Mouse (Mus musculus) G1E-ER4 (cell line): ENCODE measurements around the gene Pus7l. TPM values are rescaled to one million over a fixed set of nuclear protein-coding genes. Genes with fewer than 3 reads are reported as not detected.

Source experiments
- GATA1 ChIP-seq: IDR thresholded peaks from one replicate; pipeline ENCODE4 v1.8.0; 2012; ENCODE audit warnings: low read length, inconsistent platforms
- polyA plus RNA-seq: library from polyadenylated mRNA; stranded (reverse); fragments of >175 nt; gene quantifications from 2 replicates; pipeline ENCODE4 v1.2.3, GENCODE M21; 2012

Gene Pus7l
- 7.3 and 7.6 TPM in 2 replicates for polyA plus RNA-seq

- no peak for TF ChIP-seq GATA1
These were observed at the start of gene Pus7l, which contains the start of gene Irak4 for GRCm38 (mm10) chr15:94543409-94544051. Gene Pus7l, minus strand, starts transcription at chr15:94543547. Gene Irak4, plus strand, starts transcription at chr15:94543643.

- TF ChIP-seq GATA1 = no peak
These were observed 48.0 kb upstream of the Pus7l start for GRCm38 (mm10) chr15:94591356-94591755.

GRCm38 (mm10) chr15:94590083-94590482 is 46.7 kb upstream of the Pus7l start:
- no peak for TF ChIP-seq GATA1

DNA sequence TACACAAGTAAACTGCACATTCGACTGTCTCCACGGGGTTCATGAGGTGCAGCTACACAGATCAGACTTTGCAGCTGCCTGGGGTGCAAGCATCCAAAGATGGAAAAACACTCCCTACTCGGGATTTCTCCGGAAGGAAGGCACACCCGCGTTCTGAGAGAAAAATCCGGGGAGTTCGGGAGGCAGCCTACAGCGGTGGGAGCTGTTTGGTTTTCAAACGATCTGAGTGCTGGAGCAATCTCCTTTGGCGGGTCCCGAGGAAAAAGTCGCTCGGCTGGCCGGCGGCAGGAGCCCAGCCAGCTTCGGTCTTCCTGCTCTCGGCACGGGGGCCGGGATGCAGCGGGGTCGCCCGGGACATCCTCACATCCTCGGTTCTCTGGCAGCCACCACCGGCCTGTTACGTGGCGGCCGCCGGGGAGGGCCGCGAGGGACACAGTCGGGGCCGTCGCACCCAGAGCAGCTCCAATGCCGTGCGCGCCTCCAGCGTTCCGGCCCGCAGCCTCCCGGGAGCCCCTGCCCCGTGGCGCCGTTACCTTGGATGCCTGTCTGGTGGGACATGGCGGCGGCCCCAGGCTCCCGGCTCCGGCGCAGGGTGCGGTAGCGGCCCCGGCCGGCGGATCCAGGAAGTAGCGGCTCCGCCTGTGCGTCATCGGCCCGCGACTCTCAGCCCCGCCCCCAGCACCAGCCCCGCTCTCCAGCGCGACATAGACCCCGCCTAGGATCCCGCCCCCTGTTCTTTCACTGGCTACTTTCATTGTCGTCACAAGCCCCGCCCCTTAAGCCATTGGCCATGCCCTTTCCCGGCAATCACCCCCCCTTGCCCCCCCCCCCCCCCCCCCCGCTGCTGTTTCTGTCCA is 46.1 kb upstream of the Pus7l start, which contains the start of gene Twf1:
Gene Twf1 (minus strand): TSS at position 671 of the 857 bp plus-strand sequence.
- TF ChIP-seq GATA1 = no peak

DNA sequence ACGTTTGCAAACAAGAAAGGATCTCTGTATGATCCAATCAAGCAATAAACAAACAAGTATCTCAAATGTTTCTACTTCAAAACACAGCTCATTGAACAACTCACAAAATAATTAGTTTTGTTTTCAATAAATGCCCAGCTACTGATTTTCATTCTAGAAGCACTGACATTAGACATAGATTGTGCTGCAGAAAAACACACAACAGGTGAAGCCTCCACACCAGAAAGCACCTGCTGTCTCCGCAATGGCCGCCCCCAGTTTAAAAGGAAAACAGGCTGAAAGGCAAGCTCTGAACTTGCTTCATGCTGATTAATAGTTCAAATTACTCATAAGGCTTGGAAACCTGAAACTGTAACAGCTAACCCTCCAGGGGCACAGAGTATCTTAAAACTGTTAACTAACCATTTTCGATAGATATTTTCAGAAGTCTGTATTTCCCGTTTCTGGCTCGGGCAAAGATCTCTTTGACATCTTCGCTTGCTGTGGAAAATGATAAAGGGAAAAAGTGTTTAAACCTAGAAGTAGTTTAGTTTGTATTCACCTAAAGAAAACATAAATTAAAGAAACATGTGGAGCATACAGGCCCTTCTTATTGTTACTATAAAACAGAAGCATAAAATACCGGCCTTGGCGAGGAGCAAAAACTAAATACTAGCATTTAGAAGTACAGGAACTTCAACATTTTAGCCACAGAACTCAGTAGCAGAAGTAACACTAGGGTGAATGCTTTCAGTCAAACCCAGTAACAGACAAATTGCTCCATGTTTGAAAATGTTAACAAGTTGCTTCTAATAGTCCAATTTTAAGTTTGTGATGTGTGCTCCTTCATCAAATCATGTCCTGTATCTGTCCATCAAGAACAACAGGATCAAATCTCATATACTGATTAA is 44.7 kb upstream of the Pus7l start:
- TF ChIP-seq GATA1 = no peak

- no peak for TF ChIP-seq GATA1
These were observed 41.4 kb upstream of the Pus7l start for GRCm38 (mm10) chr15:94584738-94585137.

GRCm38 (mm10) chr15:94583153-94583552 is 39.8 kb upstream of the Pus7l start:
- no peak for TF ChIP-seq GATA1

DNA sequence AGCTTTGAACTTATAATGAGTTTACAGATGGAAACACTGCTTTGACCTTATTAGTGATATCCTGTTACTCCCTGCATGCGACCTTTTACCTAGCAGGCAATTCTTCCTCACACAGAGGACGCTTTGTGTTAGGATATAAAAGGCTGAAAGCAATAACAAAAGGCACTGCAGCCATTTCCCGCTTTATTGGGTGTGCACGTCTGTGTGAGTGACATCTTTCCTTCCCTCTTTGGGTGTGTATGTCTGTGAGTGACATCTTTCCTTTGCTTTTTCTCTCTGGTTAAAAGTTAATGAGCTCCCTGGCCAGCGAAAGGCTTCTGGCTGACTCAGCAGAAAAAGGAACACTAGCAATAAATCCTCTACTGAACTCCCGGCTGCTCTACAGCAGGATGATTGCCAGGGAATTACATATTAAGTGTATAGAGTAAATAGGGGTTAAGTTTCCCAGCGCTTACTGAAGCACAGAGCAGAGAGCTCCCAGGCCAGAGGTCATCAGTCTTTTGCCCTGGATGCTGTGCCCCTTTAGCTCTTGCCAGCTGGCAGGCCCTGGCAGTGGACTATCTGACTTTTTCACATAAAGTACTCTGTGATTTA is 38.8 kb upstream of the Pus7l start:
- TF ChIP-seq GATA1 = no peak

DNA sequence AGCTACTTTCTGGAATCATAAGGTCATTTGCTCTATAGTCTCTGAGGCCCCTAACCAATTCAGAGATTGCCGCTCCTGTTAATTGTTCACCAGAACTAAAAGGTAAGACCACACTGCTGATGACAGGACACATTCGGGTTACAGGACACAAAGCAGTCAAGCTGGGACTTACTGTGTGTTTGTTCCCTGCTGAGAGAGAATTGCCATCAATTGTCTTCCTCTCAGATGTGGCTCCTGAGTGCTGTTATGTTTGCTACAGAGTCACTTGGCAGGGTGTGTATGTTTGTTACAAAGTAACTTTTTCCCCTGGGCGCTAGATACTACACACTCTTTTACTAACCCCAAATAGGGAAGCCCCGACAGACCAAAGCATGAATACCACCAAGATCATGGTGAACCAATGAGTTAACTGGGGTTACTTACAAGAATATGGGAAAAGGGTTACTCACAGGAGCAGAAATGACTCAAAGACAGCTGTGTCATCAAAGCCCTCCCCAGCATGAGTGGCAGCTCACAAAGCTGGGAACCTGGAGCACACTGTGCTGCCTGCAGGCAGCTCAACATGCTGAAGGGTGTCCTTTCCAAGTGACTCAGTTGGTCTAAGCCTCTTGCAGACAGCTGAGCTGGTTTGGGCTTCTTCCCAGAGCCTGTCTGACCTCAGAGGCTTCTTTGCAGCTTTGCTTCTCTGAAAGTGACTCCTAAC is 31.4 kb upstream of the Pus7l start:
- TF ChIP-seq GATA1 = no peak

GRCm38 (mm10) chr15:94572746-94573145 is 29.4 kb upstream of the Pus7l start:
- TF ChIP-seq GATA1 = no peak

- no peak for TF ChIP-seq GATA1
These were observed 28.2 kb upstream of the Pus7l start for GRCm38 (mm10) chr15:94571501-94571900.

DNA sequence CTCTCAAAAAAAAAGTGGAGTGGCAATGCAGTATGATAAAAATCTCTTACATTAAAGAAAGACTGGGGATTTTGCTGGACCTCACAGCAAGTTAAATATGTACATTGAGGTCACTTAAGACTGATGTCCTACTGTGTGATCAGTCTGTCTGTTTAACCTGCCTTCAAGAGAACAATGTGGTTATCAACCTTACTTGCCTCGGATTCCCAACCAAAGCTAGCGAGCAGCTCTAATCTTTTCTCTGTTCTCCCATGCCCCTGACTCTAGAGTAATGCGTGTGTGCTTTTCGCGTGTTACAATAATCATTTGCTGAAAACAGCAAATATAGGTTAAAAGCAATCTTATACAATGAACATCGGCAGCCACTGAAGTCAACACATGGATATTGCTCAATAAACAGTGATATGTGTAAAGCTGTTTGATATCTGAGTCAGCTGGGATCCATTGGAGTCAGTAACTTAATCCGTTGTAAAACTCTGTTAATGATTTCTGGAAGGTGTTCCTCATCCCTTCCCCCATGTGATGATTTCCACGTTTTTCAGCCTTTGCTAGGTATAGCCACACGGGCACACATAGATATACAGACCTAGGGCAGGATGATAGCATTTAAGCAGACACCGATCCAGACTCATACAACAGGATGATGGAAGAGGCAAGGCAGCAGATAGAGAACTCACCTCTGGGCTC is 25.3 kb upstream of the Pus7l start:
- no peak for TF ChIP-seq GATA1

DNA sequence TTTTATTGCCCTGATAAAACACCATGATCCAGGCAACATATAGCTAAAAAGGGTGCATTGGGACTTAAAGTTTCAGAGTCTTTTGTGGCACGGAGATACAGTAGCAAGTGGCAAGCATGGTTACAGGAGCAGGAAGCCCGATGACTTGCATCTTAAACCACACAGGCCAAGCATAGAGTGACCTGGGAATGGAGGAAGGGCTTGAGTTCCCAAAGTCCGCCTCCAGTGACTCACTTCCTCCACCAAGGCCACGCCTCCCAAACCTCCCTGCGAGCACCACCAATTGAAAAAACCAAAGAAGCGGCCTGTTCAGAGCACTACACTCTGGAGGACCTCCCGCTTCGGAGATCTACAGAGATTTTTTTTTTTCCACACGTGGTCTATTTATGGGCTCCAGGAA is 22.5 kb upstream of the Pus7l start:
- no peak for TF ChIP-seq GATA1

GRCm38 (mm10) chr15:94564909-94565308 is 21.6 kb upstream of the Pus7l start:
- TF ChIP-seq GATA1 = no peak
